Mouse (Mus musculus): Measurements from ENCODE around the gene Zfp963. TPM values are rescaled to one million over a fixed set of nuclear protein-coding genes. Genes with fewer than 3 reads are reported as not detected.

The Zfp963 gene
- total RNA-seq (2021) = 1 to 10 TPM; 3.5 to 5.1 TPM
- long read RNA-seq, experiment 1, transcript Zfp963-201 (4 exons, 2,291 nt) = major isoform, 7 of 7 reads
- long read RNA-seq, experiment 1, partial matches to known transcripts = 0 of 7 reads
- long read RNA-seq, experiment 1, other reads (novel, unspliced or antisense) = 0 of 7 reads
- long read RNA-seq, experiment 2, partial matches to known transcripts = 0 of 4 reads
- long read RNA-seq, experiment 2, other reads (novel, unspliced or antisense) = 0 of 4 reads

GRCm38 (mm10) chr8:69749544-69750454 lies at the start of gene Zfp963:
Gene Zfp963, minus strand, starts transcription at chr8:69749970.
- DNase-seq = peak; percentile 96 to 98

DNA sequence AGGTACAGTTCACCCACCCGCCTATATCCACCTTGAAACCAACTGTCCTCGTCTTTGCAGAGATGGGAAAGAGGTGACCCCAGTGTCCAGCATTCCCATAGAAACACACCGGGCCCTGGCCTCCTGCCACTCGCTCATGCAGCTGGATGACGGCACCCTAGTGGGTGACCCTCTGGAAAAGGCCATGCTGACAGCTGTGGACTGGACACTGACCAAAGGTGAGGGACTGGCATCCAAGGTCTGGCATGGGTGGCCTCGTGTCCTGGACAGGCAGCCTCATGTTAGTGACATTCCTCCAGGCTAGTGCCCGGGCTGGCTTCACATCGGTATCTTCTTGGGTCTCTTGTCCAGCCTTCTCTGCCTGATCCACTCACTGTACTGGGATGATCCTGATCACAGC lies 49.5 kb upstream of the Zfp963 start:
- no peak for DNase-seq

- DNase-seq = no peak
Observed at GRCm38 (mm10) chr8:69797661-69798060, 47.9 kb upstream of the Zfp963 start.

- DNase-seq = no peak
Observed at GRCm38 (mm10) chr8:69796721-69797345, 47.1 kb upstream of the Zfp963 start.

GRCm38 (mm10) chr8:69794901-69795300 lies 45.1 kb upstream of the Zfp963 start:
- DNase-seq = no peak

- no peak for DNase-seq
Observed at GRCm38 (mm10) chr8:69794096-69794495, 44.3 kb upstream of the Zfp963 start.

- DNase-seq = no peak
Observed at GRCm38 (mm10) chr8:69793666-69794065, 43.9 kb upstream of the Zfp963 start.

GRCm38 (mm10) chr8:69791415-69792068 lies 41.8 kb upstream of the Zfp963 start:
- DNase-seq = peak; percentile 30 to 57

- DNase-seq = peak; percentile 93
Observed at GRCm38 (mm10) chr8:69790773-69791367, 41.1 kb upstream of the Zfp963 start, which contains the start of the genes Atp13a1 and Zfp866. Gene Atp13a1, plus strand, starts transcription at chr8:69791163. Gene Zfp866, minus strand, starts transcription at chr8:69791178.

DNA sequence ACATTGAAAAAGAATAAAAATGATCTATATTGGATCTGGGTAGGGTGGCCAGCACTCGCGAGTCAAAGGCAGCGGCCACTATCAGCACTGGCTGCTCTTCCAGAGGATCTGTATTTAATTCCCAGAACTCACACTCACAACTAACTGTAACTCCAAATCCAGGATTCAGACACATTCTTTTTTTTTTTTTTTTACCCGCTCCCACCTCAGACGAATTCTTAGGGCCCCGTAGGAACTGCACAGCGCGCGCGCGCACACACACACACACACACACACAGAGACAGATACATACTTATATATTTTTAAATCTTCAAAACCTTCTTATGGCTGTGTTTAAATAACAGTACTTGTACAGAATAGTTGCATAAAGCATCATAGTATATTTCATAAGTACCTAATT lies 40.6 kb upstream of the Zfp963 start:
- no peak for DNase-seq

GRCm38 (mm10) chr8:69789731-69790130 lies 40.0 kb upstream of the Zfp963 start:
- DNase-seq = no peak

GRCm38 (mm10) chr8:69789105-69789504 lies 39.3 kb upstream of the Zfp963 start:
- no peak for DNase-seq

- DNase-seq = no peak
Observed at GRCm38 (mm10) chr8:69777111-69777510, 27.3 kb upstream of the Zfp963 start.

- no peak for DNase-seq
Observed at GRCm38 (mm10) chr8:69775149-69775534, 25.4 kb upstream of the Zfp963 start.

- DNase-seq = peak; percentile 87 to 90
Observed at GRCm38 (mm10) chr8:69774503-69775148, 24.9 kb upstream of the Zfp963 start, which contains the start of gene Gm20422. Gene Gm20422, minus strand, starts transcription at chr8:69774886.

- DNase-seq = no peak
Observed at GRCm38 (mm10) chr8:69772106-69772505, 22.3 kb upstream of the Zfp963 start.

GRCm38 (mm10) chr8:69771221-69771620 lies 21.5 kb upstream of the Zfp963 start:
- no peak for DNase-seq

- DNase-seq = no peak
Observed at GRCm38 (mm10) chr8:69761814-69762445, 12.2 kb upstream of the Zfp963 start.

GRCm38 (mm10) chr8:69758316-69758715 lies 8.5 kb upstream of the Zfp963 start:
- DNase-seq = no peak

DNA sequence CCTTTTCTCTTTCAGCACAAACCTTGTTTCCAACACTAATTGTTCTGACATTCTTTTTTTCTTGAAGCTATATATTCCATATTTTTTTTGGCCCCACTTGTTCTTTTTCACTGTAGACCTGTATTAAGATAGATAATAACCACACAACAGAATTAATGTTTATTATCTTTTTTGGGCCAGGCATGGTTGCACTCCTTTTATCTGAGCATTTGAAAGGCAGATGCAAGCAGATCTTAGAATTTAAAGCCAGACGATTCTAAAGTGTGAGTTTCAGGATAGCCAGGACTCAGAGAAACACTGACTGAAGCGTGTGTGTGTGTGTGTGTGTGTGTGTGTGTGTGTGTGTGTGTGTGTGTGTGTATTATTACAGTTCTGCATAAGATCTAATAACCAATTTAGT lies 2.7 kb upstream of the Zfp963 start:
- no peak for DNase-seq

DNA sequence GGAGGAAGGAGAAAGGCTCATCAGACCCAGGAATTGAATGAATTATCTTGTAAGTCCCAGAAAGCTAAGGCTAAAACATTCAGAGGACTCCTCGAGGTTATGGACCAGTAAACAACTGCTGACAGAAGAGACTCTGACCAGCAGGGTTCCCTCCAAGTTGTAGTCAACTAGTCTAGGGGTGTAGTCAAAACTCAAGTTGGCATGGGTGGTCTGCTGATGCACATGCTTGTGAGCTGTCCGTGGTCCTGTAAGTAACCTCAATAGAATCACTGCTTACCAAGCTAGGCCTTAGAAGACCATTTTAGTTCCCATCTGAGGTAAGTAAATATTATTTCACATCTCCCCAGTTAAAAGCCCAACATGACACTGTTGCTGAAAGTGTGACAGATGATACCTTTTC lies 8.5 kb downstream of the Zfp963 start:
- no peak for DNase-seq
